Mouse (Mus musculus) lung, postnatal 36 days (tissue): ENCODE data around the gene Sgf29.

Source experiments
- DNase-seq: peaks from one replicate; pipeline ENCODE4 v3.0.0; 2022; ENCODE audit warnings: mixed read lengths

The Sgf29 gene

DNA sequence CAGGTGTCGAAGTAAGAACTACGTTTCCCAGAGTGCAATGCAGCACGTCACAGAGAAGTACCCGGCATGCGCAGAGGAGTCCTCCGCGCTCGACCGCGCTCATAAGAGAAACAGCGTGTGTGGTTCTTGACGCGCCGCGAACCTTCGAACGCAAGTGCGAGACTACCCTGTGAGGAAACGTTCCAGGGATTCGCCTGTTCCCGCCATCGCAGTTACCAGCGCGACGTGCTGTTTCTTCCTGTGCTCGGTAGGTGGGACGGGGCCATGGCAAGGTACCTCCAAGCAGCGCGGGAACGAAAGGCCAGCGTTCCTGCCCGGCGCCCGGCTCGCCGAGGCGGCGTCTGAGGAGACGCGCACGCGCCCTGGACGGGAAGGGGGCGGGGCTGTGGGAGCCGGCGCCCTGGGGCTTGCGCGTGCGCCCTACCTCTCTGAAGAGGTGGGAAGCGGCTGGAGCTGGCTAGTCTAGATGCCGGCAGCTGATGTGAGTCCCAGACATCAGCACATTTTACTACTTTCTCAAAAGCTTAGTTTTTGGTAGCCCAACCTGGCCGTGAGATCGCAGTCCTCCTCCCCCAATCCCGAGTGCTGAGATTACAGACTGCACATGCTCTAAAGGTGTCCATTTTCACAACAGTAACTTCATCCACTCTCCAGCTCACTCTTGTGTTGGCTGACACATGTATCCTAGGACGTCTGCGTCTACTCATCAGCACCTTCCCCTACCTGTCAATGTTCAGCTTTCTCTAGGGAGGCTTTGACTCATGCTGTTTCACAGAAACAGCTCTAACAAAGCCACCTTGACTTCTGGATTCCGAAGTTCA is at the start of gene Sgf29:
Gene Sgf29 (plus strand): TSS at position 79 of the 821 bp plus-strand sequence.
- DNase-seq, result peak; percentile 94

DNA sequence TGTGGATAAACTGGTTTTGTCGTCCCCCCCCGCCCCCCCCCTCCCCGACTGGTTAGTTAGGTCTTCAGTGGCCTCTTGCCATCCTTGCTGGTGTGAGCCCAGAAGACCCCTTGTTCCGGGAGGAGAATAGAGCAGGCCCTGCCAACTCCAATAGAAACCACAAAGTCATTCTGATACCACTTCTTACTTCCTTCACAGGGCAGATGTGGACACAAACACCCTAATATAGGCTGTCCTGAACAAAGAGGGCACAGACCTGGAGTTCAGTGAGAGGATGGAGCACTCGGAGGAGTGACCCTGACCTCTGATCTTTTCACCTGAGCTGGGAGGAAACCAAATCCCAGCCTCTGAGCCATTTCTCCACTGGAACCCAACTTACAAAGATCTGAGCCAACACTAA is 47.2 kb upstream of the Sgf29 start:
- DNase-seq, result no peak

DNA sequence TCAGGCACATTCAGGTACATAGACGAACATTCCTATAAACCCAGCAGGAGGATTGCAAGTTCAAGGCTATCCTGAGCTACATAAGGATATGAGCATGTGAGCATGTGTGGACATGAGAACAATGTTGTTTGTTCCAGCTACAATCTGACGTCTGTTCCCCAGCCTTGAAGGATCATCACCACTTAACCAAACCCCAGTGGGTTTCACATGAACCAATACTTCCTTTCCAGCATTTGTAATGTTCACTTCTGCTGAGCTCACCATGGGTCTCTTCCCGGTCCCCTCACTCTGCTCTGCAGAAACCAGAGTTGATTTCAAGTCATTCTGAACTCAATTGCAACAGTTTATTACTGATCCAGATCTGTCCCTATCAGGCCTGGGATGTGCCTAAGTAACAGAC is 46.5 kb upstream of the Sgf29 start:
- DNase-seq, result no peak

DNA sequence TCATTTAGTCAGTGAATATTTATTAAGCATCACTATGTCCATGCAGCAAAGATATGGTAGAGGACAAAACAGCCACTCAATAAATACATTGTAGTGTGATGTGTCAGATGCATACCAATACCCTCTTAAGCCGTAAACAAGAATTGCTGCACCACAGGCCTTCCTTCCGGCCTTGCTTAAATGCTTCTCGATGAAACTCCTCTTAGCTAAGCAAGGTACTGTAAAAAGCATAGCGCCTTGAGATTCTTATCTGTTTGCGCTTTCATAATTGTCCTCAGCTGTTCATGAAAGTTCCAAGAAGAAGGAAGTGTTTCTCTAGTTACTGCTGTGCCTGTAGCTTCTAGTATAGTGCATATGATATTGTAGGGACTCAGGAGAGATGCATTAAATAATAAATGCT is 42.5 kb upstream of the Sgf29 start:
- no peak for DNase-seq

DNA sequence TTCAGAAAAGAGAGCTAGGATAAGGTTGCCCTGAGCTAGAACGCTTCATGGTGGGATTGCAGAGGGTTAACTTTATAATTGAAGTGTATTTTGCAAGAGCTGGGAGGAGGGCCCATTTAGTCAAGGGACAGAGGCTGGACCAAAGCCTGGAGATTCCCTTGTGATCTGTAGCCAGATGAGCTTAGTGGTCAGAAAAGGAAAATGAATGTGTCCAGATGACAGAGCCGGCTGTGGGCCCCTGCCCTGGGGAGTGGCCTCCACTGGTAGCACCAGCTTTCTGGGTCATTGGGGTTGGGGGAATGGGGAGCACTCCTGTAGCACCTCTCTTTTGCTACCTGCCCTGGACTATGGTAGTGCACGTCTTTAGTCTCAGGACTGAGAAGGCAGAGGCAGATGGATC is 42.0 kb upstream of the Sgf29 start:
- peak; percentile 78 for DNase-seq

DNA sequence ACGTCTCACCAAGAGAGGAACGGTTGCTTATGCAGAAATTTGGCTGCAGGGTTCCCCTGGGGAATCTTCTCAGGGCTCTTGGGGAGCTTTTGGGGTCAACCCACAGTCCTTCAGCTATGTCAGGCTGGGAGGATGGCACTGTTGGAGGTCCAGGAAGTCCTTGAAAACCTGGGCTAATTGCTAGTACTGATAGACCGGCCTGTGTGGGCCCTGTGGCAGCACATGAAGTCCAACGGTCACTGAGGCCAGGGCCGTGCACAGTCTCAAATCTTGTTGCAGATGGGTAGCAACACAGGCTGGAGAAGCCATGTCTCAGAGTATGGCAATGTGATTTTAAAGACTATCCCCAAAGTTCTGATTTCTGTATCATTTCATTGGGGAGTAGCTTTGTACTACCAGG is 41.3 kb upstream of the Sgf29 start:
- DNase-seq, result no peak

DNA sequence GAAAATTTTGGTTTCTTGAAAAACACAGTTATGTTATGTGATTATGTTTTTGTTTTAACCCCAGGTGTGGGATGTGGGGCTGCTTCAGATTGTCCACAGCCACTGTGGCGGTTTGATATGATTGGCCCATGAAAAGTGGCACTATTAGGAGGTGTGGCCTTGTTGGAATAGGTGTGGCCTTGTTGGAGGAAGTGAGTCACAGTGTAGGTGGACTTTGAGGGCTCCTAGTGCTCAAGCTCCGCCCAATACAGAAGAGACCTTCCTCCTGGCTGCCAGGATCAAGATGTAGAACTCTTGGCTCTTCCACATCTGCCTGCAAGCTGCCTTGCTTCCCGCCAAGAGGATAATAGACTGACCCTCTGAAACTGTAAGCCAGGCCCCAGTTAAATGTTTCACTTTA is 36.4 kb upstream of the Sgf29 start:
- DNase-seq, result no peak

DNA sequence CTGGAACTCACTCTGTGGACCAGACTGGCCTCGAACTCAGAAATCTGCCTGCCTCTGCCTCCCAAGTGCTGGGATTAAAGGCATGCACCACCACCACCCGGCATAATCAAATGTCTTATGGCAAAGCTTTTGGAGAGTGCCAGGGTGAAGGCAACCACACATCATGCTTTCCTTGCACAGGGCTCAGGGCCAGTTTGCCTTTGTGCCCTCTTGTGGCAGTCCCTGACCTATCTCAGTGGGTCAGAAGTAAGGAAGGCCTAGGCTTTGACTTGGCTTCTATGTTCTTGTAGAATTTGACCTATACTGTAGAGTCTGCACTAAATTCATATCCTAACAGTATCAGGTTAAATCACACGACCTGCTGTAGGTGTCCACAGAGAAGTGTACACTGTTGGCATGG is 32.4 kb upstream of the Sgf29 start:
- peak; percentile 46 for DNase-seq

DNA sequence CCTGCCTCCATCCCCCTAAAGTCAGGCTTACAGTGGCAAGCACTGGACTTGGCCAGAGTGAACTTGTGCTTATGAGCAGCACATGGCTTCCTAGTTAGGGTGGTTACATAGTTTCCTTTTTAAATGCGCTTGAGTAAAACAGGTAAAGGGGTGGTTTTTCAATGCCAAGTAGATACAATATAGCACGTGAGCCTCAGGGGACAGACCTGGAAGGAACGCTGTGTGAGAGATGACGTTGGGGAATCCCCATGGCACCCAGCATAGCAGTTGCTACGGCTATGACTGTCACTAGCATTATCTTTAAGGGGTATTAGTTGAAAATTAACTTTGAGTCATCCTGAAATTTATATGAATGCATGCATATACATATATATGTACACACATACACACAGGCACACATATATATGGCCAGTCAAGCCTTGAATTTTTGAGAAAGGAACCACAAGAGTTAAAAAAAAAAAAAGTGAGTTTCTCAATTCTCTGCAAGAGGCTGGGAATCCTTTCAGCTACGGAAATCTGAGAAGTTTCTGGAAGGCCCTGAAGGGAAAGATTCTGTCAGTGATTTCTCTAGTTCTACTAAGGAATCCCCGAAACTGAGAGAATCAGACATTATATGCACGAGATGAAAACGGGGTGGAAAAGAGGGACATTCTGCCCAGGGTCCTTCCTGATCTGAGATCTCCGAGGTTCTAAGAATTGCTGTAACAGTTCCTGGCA is 29.4 kb upstream of the Sgf29 start:
- no peak for DNase-seq

DNA sequence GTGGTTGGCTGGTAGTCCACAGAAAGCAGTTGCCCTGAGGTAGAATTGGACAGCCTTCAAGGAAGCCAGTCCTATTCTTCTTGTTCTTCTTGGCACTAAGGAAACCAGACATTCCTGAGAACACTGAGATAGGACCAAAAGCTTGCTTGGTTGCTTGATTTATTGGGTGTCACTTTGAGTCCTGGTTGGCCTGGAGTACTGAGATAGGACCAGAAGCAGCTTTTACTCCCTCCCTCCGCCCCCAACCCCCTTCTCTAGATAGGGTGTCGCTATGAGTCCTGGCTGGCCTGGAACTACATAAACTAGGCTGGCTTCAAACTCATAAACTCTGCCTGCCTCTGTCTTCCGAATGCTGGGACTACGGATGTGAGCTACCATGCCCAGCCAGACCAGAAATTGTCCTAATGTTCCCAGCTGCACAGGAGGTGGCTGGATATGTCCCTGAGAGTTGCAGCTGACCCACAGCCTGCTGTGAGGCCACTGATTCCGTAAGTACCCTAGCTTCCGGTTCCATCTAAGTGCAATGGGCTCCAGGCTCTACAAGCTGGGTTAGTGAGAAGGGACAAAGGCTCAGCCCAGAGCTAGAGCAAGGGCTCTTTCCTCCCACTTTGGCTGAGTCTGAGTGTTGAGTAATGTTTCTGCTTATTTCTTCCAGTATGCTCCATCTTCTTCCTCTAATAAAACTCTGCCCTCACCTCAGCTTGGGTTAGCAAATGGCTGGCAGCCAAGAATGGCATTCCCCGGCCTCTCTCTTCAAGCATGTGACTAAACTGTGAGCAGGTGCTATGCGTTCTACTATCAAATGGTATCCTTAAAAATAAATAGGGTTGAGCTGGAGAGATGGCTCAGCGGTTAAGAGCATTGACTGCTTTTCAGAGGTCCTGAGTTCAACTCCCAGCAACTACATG is 27.4 kb upstream of the Sgf29 start:
- DNase-seq, result peak; percentile 60

DNA sequence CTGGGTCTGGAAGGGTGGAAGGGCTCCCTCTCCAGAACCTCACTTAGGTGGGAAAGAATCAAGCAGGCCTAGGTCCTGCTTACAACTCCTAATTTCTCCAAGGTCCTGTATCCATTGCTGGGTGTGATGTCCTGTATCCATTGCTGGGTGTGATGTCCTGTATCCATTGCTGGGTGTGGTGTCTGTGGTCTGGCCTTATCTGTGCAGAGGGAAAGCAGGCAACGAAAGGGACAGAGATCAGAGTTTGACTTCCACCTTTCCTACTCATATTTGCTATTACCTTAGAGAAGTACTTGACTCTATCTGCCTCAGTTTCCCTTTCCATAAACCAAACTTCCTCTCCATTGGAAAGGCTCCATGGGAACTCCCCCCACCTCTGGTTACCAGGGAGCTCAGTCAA is 25.7 kb upstream of the Sgf29 start:
- no peak for DNase-seq

DNA sequence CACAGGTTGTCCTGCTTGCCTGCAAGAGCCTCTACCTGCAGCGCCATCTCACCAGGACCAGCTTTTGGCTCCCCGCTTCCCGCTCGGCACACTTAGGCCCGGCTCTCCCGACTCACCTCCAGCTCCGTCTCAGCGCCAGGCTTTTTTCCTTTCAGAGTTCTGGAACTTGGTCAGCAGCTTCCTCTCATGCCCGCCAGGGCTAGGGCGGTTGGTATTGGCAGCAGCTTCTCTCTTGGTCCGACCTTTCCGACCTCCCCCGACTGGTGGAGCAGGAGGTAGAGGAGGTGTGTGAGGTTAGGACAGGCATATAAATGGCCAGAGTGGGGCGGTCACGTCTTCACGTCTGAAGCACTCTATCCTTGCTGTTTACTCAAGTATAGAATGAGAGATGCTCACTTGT is 24.3 kb upstream of the Sgf29 start:
- DNase-seq, result peak; percentile 50

DNA sequence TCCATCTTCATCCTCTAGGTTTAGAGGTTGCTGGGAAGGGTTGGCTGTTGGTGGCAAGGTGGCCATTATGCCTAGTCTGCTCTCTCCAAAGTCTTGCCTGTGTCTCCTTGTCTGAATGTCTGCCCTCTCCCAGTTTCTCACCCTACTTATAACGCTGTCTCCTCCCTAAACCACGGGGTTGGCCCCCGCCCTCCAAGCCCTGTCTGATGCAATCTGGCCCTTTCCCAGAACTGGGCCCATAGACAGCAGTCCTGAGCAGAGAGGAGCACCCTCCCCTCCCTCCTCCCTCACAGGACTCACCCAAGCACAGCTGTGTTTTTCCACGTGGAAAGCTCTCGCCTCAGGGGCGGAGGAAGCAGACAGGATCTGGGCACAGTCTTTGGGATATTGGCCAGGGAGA is 23.7 kb upstream of the Sgf29 start:
- DNase-seq, result peak; percentile 95

DNA sequence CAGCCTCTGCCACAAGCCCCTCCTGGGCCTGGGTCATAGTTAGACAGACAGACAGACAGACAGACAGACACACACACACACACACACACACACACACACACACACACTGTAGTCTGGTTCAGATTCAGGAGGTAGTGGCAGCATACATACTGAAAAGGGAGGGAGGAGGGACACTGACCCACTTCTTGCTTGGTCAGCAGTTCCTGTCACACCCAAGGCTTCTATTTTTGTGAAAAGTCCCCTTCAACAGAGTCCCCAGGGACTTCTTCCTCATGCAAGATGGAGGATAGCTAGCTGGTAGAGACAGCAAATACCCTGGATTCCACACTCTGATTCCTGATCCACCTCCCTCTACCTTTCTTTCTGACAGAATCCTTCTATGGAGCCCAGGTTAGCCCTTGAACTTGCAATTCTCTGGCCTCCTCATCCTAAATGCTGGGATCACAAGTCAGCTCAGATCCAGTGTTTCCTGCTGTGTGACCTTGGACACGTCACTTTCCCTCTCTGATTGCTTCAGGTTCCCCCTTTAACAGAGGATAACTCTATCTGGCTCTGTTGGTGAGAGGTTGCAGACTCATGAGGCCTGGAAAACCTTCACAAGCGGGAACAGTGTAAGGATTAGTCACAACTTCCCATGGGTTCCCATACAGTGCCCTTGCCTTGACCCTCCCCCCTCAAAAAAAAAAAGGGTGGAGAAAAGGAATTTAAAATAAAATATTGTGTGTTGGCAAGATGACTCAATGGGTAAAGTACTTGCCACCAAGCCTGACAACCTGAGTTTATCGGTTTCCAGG is 23.1 kb upstream of the Sgf29 start:
- no peak for DNase-seq

DNA sequence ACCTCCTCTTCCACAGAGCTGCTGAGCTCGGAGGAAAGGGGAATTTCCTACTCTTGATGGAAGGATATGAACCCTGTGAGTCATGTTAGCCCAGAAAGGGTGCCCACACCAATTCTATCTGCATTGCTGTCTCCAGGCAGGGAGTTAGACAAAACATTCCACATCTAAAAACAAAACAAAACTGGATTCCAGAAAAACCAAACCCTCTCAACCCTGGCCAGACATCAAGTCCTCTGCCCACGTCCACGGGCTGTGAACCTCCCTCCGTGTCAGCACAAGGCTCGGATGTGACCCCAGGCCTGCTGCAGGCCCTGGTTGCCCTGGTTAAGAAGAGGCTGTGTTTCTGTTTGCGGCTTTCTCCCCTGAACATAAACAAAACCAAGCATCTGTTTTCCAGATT is 21.0 kb upstream of the Sgf29 start:
- DNase-seq, result peak; percentile 30

DNA sequence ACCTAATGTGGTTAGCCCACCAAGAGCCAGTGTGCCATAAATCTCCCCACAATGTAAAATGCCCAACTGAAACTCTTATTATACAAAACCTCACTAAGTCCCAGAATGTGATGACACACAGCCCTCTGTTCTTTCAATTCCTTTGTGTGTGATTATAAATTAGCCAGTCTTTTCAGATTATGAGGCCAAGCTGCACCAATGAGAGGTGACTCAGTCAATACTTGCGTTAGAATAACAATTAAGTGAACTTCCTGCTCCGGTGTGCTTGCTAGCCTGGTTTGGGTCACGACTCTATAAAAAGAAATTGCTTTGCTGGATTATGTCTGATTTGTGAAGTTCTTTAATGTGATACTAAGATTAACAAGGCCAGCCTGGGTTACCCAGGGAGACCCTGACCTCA is 19.2 kb upstream of the Sgf29 start:
- DNase-seq, result no peak

DNA sequence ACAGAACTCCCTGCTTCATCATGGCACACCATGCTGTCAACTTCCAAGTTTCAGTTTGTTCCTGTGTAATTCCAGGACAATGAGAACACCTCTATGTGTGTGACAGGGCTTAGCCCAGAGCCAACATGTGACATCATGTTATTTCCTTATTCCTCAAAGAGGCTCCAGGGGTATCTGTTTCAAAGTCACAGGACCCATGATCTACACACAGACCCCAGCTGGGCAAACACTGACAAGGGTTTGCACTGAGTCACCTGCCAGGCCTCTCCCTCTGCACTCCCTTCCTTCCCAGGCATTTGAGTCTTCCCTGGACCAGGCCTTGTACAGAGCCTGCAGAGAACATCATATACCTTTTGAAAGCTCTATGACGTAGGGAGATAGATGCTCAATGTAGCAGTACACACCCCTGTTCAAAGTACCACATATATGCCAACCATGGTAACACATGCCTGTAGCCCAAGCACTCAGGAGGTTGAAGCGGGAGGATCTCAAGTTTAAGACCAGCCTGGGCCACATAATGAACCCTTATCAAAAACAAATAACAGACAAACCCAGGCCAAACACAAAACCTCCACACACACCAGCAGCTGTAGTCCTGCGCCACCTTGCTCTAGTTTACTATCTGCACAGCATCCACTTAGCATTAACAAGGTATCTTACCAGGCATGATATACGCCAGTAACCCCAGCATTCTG is 18.1 kb upstream of the Sgf29 start, which contains the start of gene Nupr1:
Gene Nupr1 (minus strand): TSS at position 38 of the 695 bp plus-strand sequence.
- DNase-seq, result no peak

DNA sequence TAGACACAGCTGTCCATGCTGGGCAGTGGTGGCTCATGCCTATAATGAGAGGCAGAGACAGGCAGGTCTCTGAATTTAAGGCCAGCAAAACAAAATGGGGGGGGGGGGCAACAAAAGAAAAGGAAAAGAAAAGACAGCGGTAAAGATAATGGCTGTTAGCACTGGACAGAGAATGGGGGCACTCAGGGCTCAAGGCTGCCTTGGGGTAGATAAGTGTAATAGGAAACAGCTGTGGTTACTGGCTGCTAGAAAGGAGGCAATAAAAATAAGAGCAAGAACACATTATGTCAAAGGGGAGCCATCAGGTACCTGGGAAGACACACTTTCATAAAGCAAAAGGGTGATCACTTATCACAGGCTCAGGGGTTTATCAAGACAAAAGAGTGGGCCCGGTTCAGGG is 16.6 kb upstream of the Sgf29 start:
- DNase-seq, result no peak

DNA sequence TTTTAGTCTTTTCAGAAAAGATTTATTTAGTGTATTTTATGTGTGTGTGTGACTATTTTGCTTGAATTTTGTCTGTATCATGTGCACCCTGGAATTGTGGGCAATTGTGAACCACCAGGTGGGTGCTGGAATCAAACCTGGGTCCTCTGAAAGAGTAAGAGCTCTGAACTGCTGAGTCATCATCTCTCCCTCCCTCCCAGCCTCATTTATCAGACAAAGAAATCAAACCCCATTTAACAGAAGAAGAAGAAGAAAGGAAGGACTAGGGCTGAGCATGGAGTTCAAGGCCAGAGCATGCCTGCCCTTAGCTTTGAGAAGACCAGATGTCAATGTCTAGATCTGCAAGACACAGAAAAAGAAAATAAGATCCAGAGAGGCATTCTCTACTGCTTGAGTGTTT is 13.7 kb upstream of the Sgf29 start:
- DNase-seq, result no peak

DNA sequence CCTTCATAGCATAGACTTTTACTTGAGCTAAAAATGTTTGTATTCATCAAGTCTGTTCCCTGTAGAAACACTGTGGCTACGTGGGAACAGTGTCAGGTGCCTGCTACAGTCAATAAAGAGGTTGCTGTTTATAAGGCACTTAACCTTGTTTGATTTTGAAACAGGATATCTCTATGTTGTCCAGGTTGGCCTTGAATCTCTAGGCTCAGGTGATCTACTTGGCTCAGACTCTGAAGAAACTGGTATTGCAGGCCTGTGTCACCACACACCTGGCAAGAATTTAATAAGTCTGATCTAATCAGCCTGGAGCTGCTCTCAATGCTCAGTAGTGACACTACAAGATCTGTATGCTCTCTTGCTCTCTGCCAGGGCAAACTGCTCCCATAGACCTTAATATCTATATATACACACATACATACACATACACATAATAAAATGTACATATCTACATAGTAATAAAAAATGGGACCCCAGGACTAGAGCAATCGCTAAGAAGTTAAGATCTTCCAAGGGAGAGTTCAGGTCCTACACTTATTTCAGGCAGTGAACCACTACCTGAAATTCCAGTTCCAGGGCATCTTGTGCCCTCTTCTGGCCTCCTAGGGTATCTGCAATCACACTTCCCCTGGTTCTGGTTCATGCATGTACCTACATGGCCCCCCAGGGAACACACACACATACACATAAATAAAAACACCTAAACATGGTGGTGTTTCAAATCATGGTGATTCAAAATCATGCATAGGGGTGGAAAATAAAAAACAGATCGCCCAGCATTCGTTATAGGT is 12.2 kb upstream of the Sgf29 start:
- peak; percentile 78 for DNase-seq
